ENCODE assay signal across 33 mouse cellular contexts in the genomic region with DNA sequence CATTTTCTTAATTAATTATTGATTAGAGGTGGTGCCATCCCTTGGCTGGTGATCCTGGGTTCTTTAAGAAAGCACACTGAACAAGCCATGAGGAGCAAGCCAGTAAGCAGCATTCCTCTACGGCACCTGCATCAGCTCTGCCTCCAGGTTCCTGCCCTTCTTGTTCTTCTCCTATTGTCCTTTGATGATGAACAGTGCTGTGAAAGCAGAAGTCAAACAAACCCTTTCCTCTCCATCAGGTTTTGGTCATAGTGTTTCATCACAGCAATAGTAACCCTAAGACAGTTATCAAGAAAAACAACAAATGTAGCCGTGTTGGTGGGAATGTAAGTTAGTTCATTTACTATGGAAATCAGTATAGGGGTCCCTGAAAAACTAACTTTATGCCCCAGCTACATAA. TPM values are rescaled to one million over a fixed set of nuclear protein-coding genes. Genes with fewer than 3 reads are reported as not detected.
"Had no signal": no experiment of that assay in that cellular context is flagged by ENCODE, and none has a peak within 500 bp of the region (broad histone marks: within the 10 kb centered on the region; RNA-seq: fewer than 3 reads in every experiment).

No protein-coding gene starts in this region.

- H3K4me1 ChIP-seq: embryonic facial prominence, embryonic 12.5 days; embryonic facial prominence, embryonic 13.5 days; embryonic facial prominence, embryonic 15.5 days; forebrain, embryonic 15.5 days had no signal

- H3K4me3 ChIP-seq: embryonic facial prominence, embryonic 10.5 days; embryonic facial prominence, embryonic 12.5 days; embryonic facial prominence, embryonic 13.5 days; embryonic facial prominence, embryonic 15.5 days; erythroblast, embryonic 14.5 days; forebrain, embryonic 10.5 days; forebrain, embryonic 12.5 days; forebrain, embryonic 13.5 days; forebrain, embryonic 15.5 days; gastrocnemius, adult 2 months; heart, adult 2 months had no signal

- H3K27me3 ChIP-seq: embryonic facial prominence, embryonic 12.5 days; embryonic facial prominence, embryonic 13.5 days; embryonic facial prominence, embryonic 15.5 days; forebrain, embryonic 12.5 days; forebrain, embryonic 13.5 days; forebrain, embryonic 15.5 days had no signal

- H3K36me3 ChIP-seq: embryonic facial prominence, embryonic 10.5 days; embryonic facial prominence, embryonic 12.5 days; embryonic facial prominence, embryonic 13.5 days; embryonic facial prominence, embryonic 15.5 days; forebrain, embryonic 10.5 days; forebrain, embryonic 12.5 days; forebrain, embryonic 15.5 days had no signal

- H3K27ac ChIP-seq: embryonic facial prominence, embryonic 10.5 days; embryonic facial prominence, embryonic 12.5 days; embryonic facial prominence, embryonic 13.5 days; embryonic facial prominence, embryonic 15.5 days; forebrain, embryonic 10.5 days; forebrain, embryonic 12.5 days; forebrain, embryonic 13.5 days; forebrain, embryonic 15.5 days; gastrocnemius, adult 2 months; heart, adult 2 months had no signal

- H3K4me2 ChIP-seq: embryonic facial prominence, embryonic 12.5 days; embryonic facial prominence, embryonic 13.5 days; embryonic facial prominence, embryonic 15.5 days; forebrain, embryonic 12.5 days; forebrain, embryonic 13.5 days; forebrain, embryonic 15.5 days had no signal

- DNase-seq: cerebellum, adult 2 months; cerebellum, adult 8-10 months; cerebellum, adult 9-10 months; cerebellum, adult 9-11 months; cerebellum, postnatal 10 days; cerebellum, postnatal 14 days; cerebellum, postnatal 25 days; cerebellum, postnatal 36 days; embryo, embryonic 11 days; forebrain, postnatal 0 days; gastrocnemius, adult 2 months; gastrocnemius, postnatal 10 days; gastrocnemius, postnatal 14 days; gastrocnemius, postnatal 25 days; gastrocnemius, postnatal 36 days; heart, adult 11 months; heart, adult 18-20 months; heart, adult 2 months had no signal

- H3K9ac ChIP-seq: embryonic facial prominence, embryonic 12.5 days; embryonic facial prominence, embryonic 13.5 days; embryonic facial prominence, embryonic 15.5 days; forebrain, embryonic 12.5 days; forebrain, embryonic 13.5 days; forebrain, embryonic 15.5 days; forebrain, postnatal 0 days had no signal

- ATAC-seq: forebrain, embryonic 13.5 days; forebrain, embryonic 14.5 days; forebrain, embryonic 15.5 days; forebrain, embryonic 16.5 days; forebrain, postnatal 0 days had no signal

- H3K9me3 ChIP-seq: embryonic facial prominence, embryonic 10.5 days; embryonic facial prominence, embryonic 12.5 days; embryonic facial prominence, embryonic 13.5 days; embryonic facial prominence, embryonic 15.5 days; forebrain, embryonic 10.5 days; forebrain, embryonic 12.5 days; forebrain, embryonic 13.5 days; forebrain, embryonic 15.5 days had no signal

RNA-seq across cellular contexts. Expression of gene Fxyd4, which starts 44.1 kb away (rescaled TPM):
- total RNA-seq: common myeloid progenitor, adult 5-6 weeks; forebrain, postnatal 0 days; gastrocnemius, adult 18-20 months; gastrocnemius, adult 2 months; gastrocnemius, adult 8-10 months; gastrocnemius, postnatal 10 days; gastrocnemius, postnatal 14 days; gastrocnemius, postnatal 25 days; gastrocnemius, postnatal 36 days; gastrocnemius, postnatal 4 days; heart, adult 18-20 months; heart, adult 2 months had no signal
- polyA plus RNA-seq: cerebellum, adult 2 months; erythroblast, embryonic 14.5 days had no signal
